Comparison of ENCODE assay signal across 11 mouse cellular contexts in the genomic region with DNA sequence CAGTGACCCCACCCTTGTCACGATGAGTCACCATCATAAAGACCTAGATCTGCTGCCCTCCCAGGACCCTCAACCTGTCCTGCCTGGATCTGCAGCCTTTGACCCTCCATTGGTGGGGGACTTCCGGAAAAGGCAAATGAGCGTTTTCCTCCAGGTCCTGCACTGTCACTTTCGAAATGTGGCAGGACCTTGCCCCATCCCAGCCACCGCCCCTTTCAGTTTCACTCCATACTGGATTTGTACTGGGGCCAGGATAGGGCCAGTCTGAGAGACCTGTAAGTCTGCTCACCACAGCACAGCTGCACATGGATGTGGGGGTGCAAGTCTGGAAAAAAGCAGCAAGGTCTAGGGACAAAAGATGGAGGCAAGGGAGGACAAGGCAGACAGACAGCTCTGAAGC. TPM values are rescaled to one million over a fixed set of nuclear protein-coding genes. Genes with fewer than 3 reads are reported as not detected.
DNase-seq lines count a peak whose midpoint lies in the region; ATAC-seq lines count a peak whose summit lies in the region.
"Had no signal": no experiment of that assay in that cellular context is flagged by ENCODE, and none has a peak within 500 bp of the region (broad histone marks: within the 10 kb centered on the region; RNA-seq: fewer than 3 reads in every experiment).

No protein-coding gene starts in this region.

- no peak overlapping the region for H3K4me3 ChIP-seq in liver, embryonic 16.5 days (ENCODE audit: low read depth, low read length)
- no peak overlapping the region for H3K4me3 ChIP-seq in stomach, embryonic 15.5 days (replicated peaks)
- H3K4me3 ChIP-seq: gastrocnemius, adult 2 months had no signal

- peak overlapping the region; percentile 69 for H3K27ac ChIP-seq in liver, embryonic 16.5 days (ENCODE audit: low read length)
- H3K27ac ChIP-seq in stomach, embryonic 15.5 days, result 0 out of 2 replicates have a peak overlapping the region, but pooled peaks have one; percentile 31
- H3K27ac ChIP-seq: gastrocnemius, adult 2 months had no signal

- no peaks in the 10 kb centered on the region for H3K9me3 ChIP-seq in liver, embryonic 16.5 days (replicated peaks; ENCODE audit: control insufficient read depth, low read length)
- H3K9me3 ChIP-seq in stomach, embryonic 15.5 days, result no peaks in the 10 kb centered on the region

- peaks cover 87% of the 10 kb centered on the region for H3K4me1 ChIP-seq in liver, embryonic 16.5 days (ENCODE audit: control insufficient read depth, low read depth, low read length)
- peaks cover 51% of the 10 kb centered on the region for H3K4me1 ChIP-seq in stomach, embryonic 15.5 days

- H3K4me2 ChIP-seq in liver, embryonic 16.5 days (ENCODE audit: low read depth, low read length), result peak overlapping the region; percentile 36
- H3K4me2 ChIP-seq in stomach, embryonic 15.5 days, result no peak overlapping the region

- H3K36me3 ChIP-seq in liver, embryonic 16.5 days (ENCODE audit: control insufficient read depth, insufficient read depth), result no peaks in the 10 kb centered on the region; the same call in 1 of the 2 replicates
- H3K36me3 ChIP-seq in stomach, embryonic 15.5 days, result no peaks in the 10 kb centered on the region

- WGBS in liver, embryonic 16.5 days (ENCODE audit: insufficient replicate concordance), result 69% methylated on average over 5 of the region's 5 CpGs
- WGBS in stomach, embryonic 15.5 days, result 71% methylated on average over 5 of the region's 5 CpGs

- H3K27me3 ChIP-seq in liver, embryonic 16.5 days (ENCODE audit: control insufficient read depth, insufficient read depth, low read depth, low read length), result no peaks in the 10 kb centered on the region
- H3K27me3 ChIP-seq in stomach, embryonic 15.5 days (replicated peaks), result no peaks in the 10 kb centered on the region

- peak overlapping the region; percentile 20; the same call in 1 of the 2 replicates for H3K9ac ChIP-seq in liver, embryonic 16.5 days (ENCODE audit: low read depth, low read length)
- no peak overlapping the region for H3K9ac ChIP-seq in stomach, embryonic 15.5 days

- peak; percentile 26 for ATAC-seq in liver, embryonic 16.5 days (ENCODE audit: low read depth)
- no peak for ATAC-seq in stomach, embryonic 15.5 days (ENCODE audit: insufficient read depth, low FRiP score, low read depth)
- ATAC-seq: inflammation-experienced regulatory T-cells, adult 6 months had no signal

- DNase-seq in adrenal gland, adult (ENCODE audit: inconsistent age in 2 of 2, low spot score in 1 of 2), result peak; percentile 34 to 78
- DNase-seq in adrenal gland, postnatal 4 days (ENCODE audit: low spot score in 2 of 2), result no peak
- DNase-seq in kidney, postnatal 36 days, result peak; percentile 50 to 53
- DNase-seq in kidney, adult 8-10 months, result no peak
- no peak for DNase-seq in spleen, postnatal 4 days (ENCODE audit: low spot score in 2 of 2)
- no peak for DNase-seq in c-Kit-positive CD71-positive TER-119-positive erythroid progenitor cells, embryonic 14.5 days (ENCODE audit: low spot score)
- DNase-seq: gastrocnemius, adult 2 months; layer of hippocampus, postnatal 36 days had no signal

RNA-seq across cellular contexts. Expression of gene Sbno2, which starts 6.7 kb away (rescaled TPM):
- total RNA-seq in adrenal gland, postnatal 4 days (2021), result 10 to 100 TPM; 51.7 to 53.2 TPM
- polyA plus RNA-seq in liver, embryonic 16.5 days (2015; fragmentation: Nextera tagmentation; extraction: Ambion mirVana), result 10.3 and 11.8 TPM in 2 replicates
- polyA plus RNA-seq in stomach, embryonic 15.5 days (2015; fragmentation: Nextera tagmentation; extraction: Ambion mirVana), result 14.8 and 15.9 TPM in 2 replicates

RNA-seq across cellular contexts. Expression of gene Stk11, which starts 17.0 kb away (rescaled TPM):
- 100 to 1,000 TPM; 130 to 139 TPM for total RNA-seq in adrenal gland, postnatal 4 days (2021)
- 13.2 and 14.4 TPM in 2 replicates for polyA plus RNA-seq in liver, embryonic 16.5 days (2015; fragmentation: Nextera tagmentation; extraction: Ambion mirVana)
- polyA plus RNA-seq in stomach, embryonic 15.5 days (2015; fragmentation: Nextera tagmentation; extraction: Ambion mirVana), result 16.9 and 19.2 TPM in 2 replicates

RNA-seq across cellular contexts. Expression of gene Atp5d, which starts 39.8 kb away (rescaled TPM):
- 100 to 1,000 TPM; 401 to 425 TPM for total RNA-seq in adrenal gland, postnatal 4 days (2021)
- polyA plus RNA-seq in liver, embryonic 16.5 days (2015; fragmentation: Nextera tagmentation; extraction: Ambion mirVana), result 288 and 309 TPM in 2 replicates
- polyA plus RNA-seq in stomach, embryonic 15.5 days (2015; fragmentation: Nextera tagmentation; extraction: Ambion mirVana), result 544 and 602 TPM in 2 replicates

RNA-seq across cellular contexts. Expression of gene Cbarp, which starts 42.0 kb away (rescaled TPM):
- 10 to 100 TPM; 49.1 to 72.7 TPM for total RNA-seq in adrenal gland, postnatal 4 days (2021)
- polyA plus RNA-seq in liver, embryonic 16.5 days (2015; fragmentation: Nextera tagmentation; extraction: Ambion mirVana), result 0.44 and 0.65 TPM in 2 replicates
- polyA plus RNA-seq in stomach, embryonic 15.5 days (2015; fragmentation: Nextera tagmentation; extraction: Ambion mirVana), result 5.1 and 6.7 TPM in 2 replicates

RNA-seq across cellular contexts. Expression of gene Midn, which starts 49.4 kb away (rescaled TPM):
- 100 to 1,000 TPM; 113 to 124 TPM for total RNA-seq in adrenal gland, postnatal 4 days (2021)
- 2.3 and 2.6 TPM in 2 replicates for polyA plus RNA-seq in liver, embryonic 16.5 days (2015; fragmentation: Nextera tagmentation; extraction: Ambion mirVana)
- 16.0 and 19.8 TPM in 2 replicates for polyA plus RNA-seq in stomach, embryonic 15.5 days (2015; fragmentation: Nextera tagmentation; extraction: Ambion mirVana)

Comparison
In these comparisons a context has a peak if more than half of its experiments do, and no peak if none do; other contexts are left out.
1. DNase-seq: peak in adrenal gland, adult (2 of 2) and kidney, postnatal 36 days (2 of 2); none in adrenal gland, postnatal 4 days (0 of 2), kidney, adult 8-10 months (0 of 2), spleen, postnatal 4 days (0 of 2) and c-Kit-positive CD71-positive TER-119-positive erythroid progenitor cells, embryonic 14.5 days (single experiment).